Mouse (Mus musculus) ES-Bruce4 (cell line): ENCODE data around the gene Ceacam2. TPM values are rescaled to one million over a fixed set of nuclear protein-coding genes. Genes with fewer than 3 reads are reported as not detected.
"Not testable (repeated sequence)": the region's sequence is repeated elsewhere in the genome, so short reads cannot be mapped to it uniquely, and the experiment has no call there.

Source experiments
- H3K27ac ChIP-seq: 2 replicates; pipeline ENCODE4 v1.5.1; 2012; ENCODE audit warnings: low read length, inconsistent platforms; ENCODE audit not compliant: insufficient read depth
- H3K27me3 ChIP-seq: 2 replicates; pipeline ENCODE4 v1.6.1; 2012; ENCODE audit warnings: mild to moderate bottlenecking, low read length, inconsistent platforms; ENCODE audit not compliant: control insufficient read depth, poor library complexity, insufficient read depth, severe bottlenecking
- H3K36me3 ChIP-seq: 2 replicates; pipeline ENCODE4 v1.6.1; 2012; ENCODE audit warnings: inconsistent platforms, mild to moderate bottlenecking, low read length, moderate library complexity; ENCODE audit not compliant: control insufficient read depth, poor library complexity, insufficient read depth, severe bottlenecking
- H3K4me1 ChIP-seq: one replicate; pipeline ENCODE4 v1.8.1; 2011; ENCODE audit warnings: low read length; ENCODE audit not compliant: control insufficient read depth, insufficient read depth
- H3K4me3 ChIP-seq: 2 replicates; pipeline ENCODE4 v1.5.1; 2011; ENCODE audit warnings: low read depth, mild to moderate bottlenecking, low read length
- H3K9ac ChIP-seq: 2 replicates; pipeline ENCODE4 v1.6.1; 2012; ENCODE audit warnings: low read depth, mild to moderate bottlenecking, inconsistent platforms; ENCODE audit not compliant: poor library complexity, severe bottlenecking
- H3K9me3 ChIP-seq: replicated peaks from 2 replicates; pipeline ENCODE4 v1.6.1; 2012; ENCODE audit warnings: mild to moderate bottlenecking, low read length, inconsistent platforms; ENCODE audit not compliant: control insufficient read depth, poor library complexity, insufficient read depth, severe bottlenecking
- CTCF ChIP-seq: IDR thresholded peaks from one replicate; pipeline ENCODE4 v1.8.1; 2011; ENCODE audit warnings: low read depth, low read length
- EP300 ChIP-seq: IDR thresholded peaks from 2 replicates; pipeline ENCODE4 v1.6.1; 2011; ENCODE audit warnings: low read depth, low read length; ENCODE audit not compliant: insufficient read depth
- POLR2A ChIP-seq: IDR thresholded peaks from one replicate; pipeline ENCODE4 v1.8.1; 2011; ENCODE audit warnings: low read length; ENCODE audit not compliant: insufficient read depth
- polyA plus RNA-seq: library from polyadenylated mRNA; stranded (reverse); fragments of >200 nt; gene quantifications from 2 replicates; pipeline ENCODE4 v1.2.4, GENCODE M21; 2011; ENCODE audit warnings: low read depth; ENCODE audit not compliant: missing spikeins, insufficient read depth, insufficient read length

Ceacam2 gene
- polyA plus RNA-seq, 1 experiment: not detected

- TF ChIP-seq EP300: no peak
- no peak for TF ChIP-seq CTCF
- TF ChIP-seq POLR2A: no peak
- Histone ChIP-seq H3K27ac (no peak overlapping the region), H3K36me3 (no peaks in the 10 kb centered on the region)
These were observed 29.7 kb downstream of the Ceacam2 start for GRCm38 (mm10) chr7:25509925-25510324.

GRCm38 (mm10) chr7:25494649-25495048 is 45.0 kb downstream of the Ceacam2 start:
- H3K27ac ChIP-seq: no peak overlapping the region
- H3K36me3 ChIP-seq: no peaks in the 10 kb centered on the region
- no peaks in the 10 kb centered on the region for H3K4me1 ChIP-seq
- no peaks in the 10 kb centered on the region for H3K9me3 ChIP-seq
- no peak overlapping the region for H3K9ac ChIP-seq
- H3K4me3 ChIP-seq: no peak overlapping the region
- H3K27me3 ChIP-seq: no peaks in the 10 kb centered on the region
- TF ChIP-seq POLR2A: no peak
- no peak for TF ChIP-seq CTCF
- no peak for TF ChIP-seq EP300

More at GRCm38 (mm10) chr7:25509925-25510324, 29.7 kb downstream of the Ceacam2 start:
- Histone ChIP-seq H3K9ac (no peak overlapping the region), H3K4me3 (no peak overlapping the region), H3K9me3 (no peaks in the 10 kb centered on the region; the same call in 1 of the 2 replicates), H3K4me1 (no peaks in the 10 kb centered on the region), H3K27me3 (no peaks in the 10 kb centered on the region)

- not testable (repeated sequence) for H3K4me1 ChIP-seq, H3K9me3 ChIP-seq, H3K27ac ChIP-seq, H3K27me3 ChIP-seq, H3K4me3 ChIP-seq, H3K36me3 ChIP-seq, H3K9ac ChIP-seq
These were observed 49.0 kb downstream of the Ceacam2 start for GRCm38 (mm10) chr7:25490698-25491097.

GRCm38 (mm10) chr7:25489382-25489781 is 50.3 kb downstream of the Ceacam2 start:
- not testable (repeated sequence) for H3K4me3 ChIP-seq, H3K9me3 ChIP-seq, H3K4me1 ChIP-seq, H3K27me3 ChIP-seq, H3K27ac ChIP-seq, H3K36me3 ChIP-seq, H3K9ac ChIP-seq

GRCm38 (mm10) chr7:25486186-25486585 is 53.5 kb downstream of the Ceacam2 start:
- Histone ChIP-seq H3K36me3 (no peaks in the 10 kb centered on the region), H3K9ac (no peak overlapping the region), H3K27me3 (no peaks in the 10 kb centered on the region), H3K27ac (no peak overlapping the region), H3K4me3 (no peak overlapping the region), H3K4me1 (no peaks in the 10 kb centered on the region), H3K9me3 (peaks cover 4% of the 10 kb centered on the region; the same call in 1 of the 2 replicates)
- TF ChIP-seq CTCF: peak; percentile 36
- TF ChIP-seq EP300: no peak

GRCm38 (mm10) chr7:25485061-25485460 is 54.6 kb downstream of the Ceacam2 start:
- Histone ChIP-seq H3K27me3 (no peaks in the 10 kb centered on the region), H3K4me3 (no peak overlapping the region), H3K4me1 (no peaks in the 10 kb centered on the region), H3K27ac (no peak overlapping the region), H3K36me3 (no peaks in the 10 kb centered on the region), H3K9ac (no peak overlapping the region), H3K9me3 (peaks cover 4% of the 10 kb centered on the region; the same call in 1 of the 2 replicates)
- TF ChIP-seq EP300 (no peak), CTCF (no peak), POLR2A (no peak)
